Mouse (Mus musculus) bone marrow, adult 2 months (tissue): ENCODE data around the gene Hoxa9. TPM values are rescaled to one million over a fixed set of nuclear protein-coding genes. Genes with fewer than 3 reads are reported as not detected.

Experiments used
- H3K27ac ChIP-seq: fragments of 200-500 bp; 2 replicates; pipeline ENCODE4 v1.5.1; 2012; ENCODE audit warnings: low read depth, mild to moderate bottlenecking, control low read depth, inconsistent platforms, low read length; ENCODE audit not compliant: control insufficient read depth, poor library complexity, insufficient read depth
- H3K4me1 ChIP-seq: fragments of 200-500 bp; 2 replicates; pipeline ENCODE4 v1.6.1; 2011; ENCODE audit warnings: low read length; ENCODE audit not compliant: control insufficient read depth, insufficient read depth
- H3K4me3 ChIP-seq: fragments of 200-500 bp; replicated peaks from 2 replicates; pipeline ENCODE3; 2011; ENCODE audit warnings: mild to moderate bottlenecking, low read depth, low read length, control low read depth; ENCODE audit not compliant: control insufficient read depth
- CTCF ChIP-seq: fragments of 200-500 bp; IDR thresholded peaks from 2 replicates; pipeline ENCODE4 v1.5.1; 2011; ENCODE audit warnings: low read length, control low read depth; ENCODE audit not compliant: control insufficient read depth, insufficient read depth
- POLR2A ChIP-seq: fragments of 200-500 bp; IDR thresholded peaks from 2 replicates; pipeline ENCODE4 v1.6.1; 2011; ENCODE audit warnings: low read depth, mild to moderate bottlenecking, control low read depth, low read length, borderline replicate concordance; ENCODE audit not compliant: control insufficient read depth
- WGBS: fragments of 180-500 bp; shearing (Covaris S2); methylation state at CpG from one replicate; pipeline ENCODE4 v1.1.7; 2018; 5-methylcytosine and 5-hydroxymethylcytosine counted together
- polyA plus RNA-seq: library from polyadenylated mRNA; stranded (reverse); fragments of >200 nt; gene quantifications from 2 replicates; pipeline ENCODE4 v1.2.4, GENCODE M21; 2011; ENCODE audit warnings: low replicate concordance; ENCODE audit not compliant: missing spikeins, insufficient read depth, insufficient read length

Gene Hoxa9
- polyA plus RNA-seq, 1 experiment: 3.8 TPM

GRCm38 (mm10) chr6:52232568-52232965, 1.7 kb upstream of the Hoxa9 start:
- TF ChIP-seq CTCF: no peak
- no peak for TF ChIP-seq POLR2A
- H3K27ac ChIP-seq: no peak overlapping the region
- H3K4me1 ChIP-seq: no peaks in the 10 kb centered on the region
- H3K4me3 ChIP-seq: no peak overlapping the region
- under 1% methylated on average over 18 of the region's 18 CpGs for WGBS

- Histone ChIP-seq H3K27ac (no peak overlapping the region), H3K4me3 (peak overlapping the region; percentile 6), H3K4me1 (no peaks in the 10 kb centered on the region)
- TF ChIP-seq CTCF: no peak
- TF ChIP-seq POLR2A: no peak
- WGBS: 1% methylated on average over 18 of the region's 18 CpGs
These were observed 1.1 kb upstream of the Hoxa9 start for GRCm38 (mm10) chr6:52231885-52232567.

- H3K27ac ChIP-seq: peak overlapping the region; percentile 32; the same call in 1 of the 2 replicates
- H3K4me3 ChIP-seq: peak overlapping the region; percentile 44
- TF ChIP-seq POLR2A: no peak
- TF ChIP-seq CTCF: no peak
- 1% methylated on average over 44 of the region's 44 CpGs for WGBS
- H3K4me1 ChIP-seq: no peaks in the 10 kb centered on the region
These were observed 1.1 kb downstream of the Hoxa9 start for GRCm38 (mm10) chr6:52229558-52230416.

- H3K27ac ChIP-seq: peak overlapping the region; percentile 50; the same call in 1 of the 2 replicates
- TF ChIP-seq POLR2A (0 out of 2 replicates have a peak, but pooled peaks have one; percentile 10), CTCF (no peak)
- no peaks in the 10 kb centered on the region for H3K4me1 ChIP-seq
- H3K4me3 ChIP-seq: peak overlapping the region; percentile 21
- 2% methylated on average over 38 of the region's 38 CpGs for WGBS
These were observed 2.1 kb downstream of the Hoxa9 start for GRCm38 (mm10) chr6:52228475-52229465.

GRCm38 (mm10) chr6:52227470-52228222, 3.2 kb downstream of the Hoxa9 start:
- 26% methylated on average over 11 of the region's 11 CpGs for WGBS
- TF ChIP-seq POLR2A (no peak), CTCF (no peak)
- Histone ChIP-seq H3K27ac (no peak overlapping the region), H3K4me1 (no peaks in the 10 kb centered on the region), H3K4me3 (no peak overlapping the region)

- 3% methylated on average over 26 of the region's 26 CpGs for WGBS
- Histone ChIP-seq H3K4me1 (no peaks in the 10 kb centered on the region), H3K27ac (no peak overlapping the region), H3K4me3 (no peak overlapping the region)
- TF ChIP-seq POLR2A: no peak
- TF ChIP-seq CTCF: no peak
These were observed 4.2 kb downstream of the Hoxa9 start for GRCm38 (mm10) chr6:52226569-52227257.
